ENCODE assay signal across 8 mouse cellular contexts in genomic region chr5:67756138-67756537, GRCm38 (mm10).
A peak's percentile ranks its signal among the peaks of the same experiment; 100 is the strongest.
DNase-seq lines count a peak whose midpoint lies in the region; ATAC-seq and TF ChIP-seq lines count a peak whose summit lies in the region.

No protein-coding gene starts in this region.

- TF ChIP-seq CTCF in gastrocnemius, adult 2 months (IDR thresholded peaks at IDR 0.05) = peak; percentile 80
- peak; percentile 65; the same call in 1 of the 2 replicates for TF ChIP-seq CTCF in embryonic fibroblast, embryonic 13.5 days (IDR thresholded peaks at IDR 0.05; ENCODE audit: borderline replicate concordance, insufficient read depth, low read length)
- peak; percentile 76 for TF ChIP-seq CTCF in lung, embryonic 14.5 days (IDR thresholded peaks at IDR 0.05; ENCODE audit: low read depth)

- no peak for ATAC-seq in lung, embryonic 14.5 days (ENCODE audit: insufficient read depth)

- no peak overlapping the region for H3K9ac ChIP-seq in lung, embryonic 14.5 days

- no peaks in the 10 kb centered on the region for H3K27me3 ChIP-seq in lung, embryonic 14.5 days (ENCODE audit: insufficient read depth, low read length)

- no peak overlapping the region for H3K4me3 ChIP-seq in gastrocnemius, adult 2 months
- no peak overlapping the region for H3K4me3 ChIP-seq in embryonic fibroblast, embryonic 13.5 days (ENCODE audit: insufficient read depth, low read length)
- H3K4me3 ChIP-seq in lung, embryonic 14.5 days (ENCODE audit: low read depth, low read length) = no peak overlapping the region

- TF ChIP-seq POLR2A in embryonic fibroblast, embryonic 13.5 days (IDR thresholded peaks at IDR 0.05; ENCODE audit: low read depth, low read length) = no peak

- no peak overlapping the region for H3K4me2 ChIP-seq in lung, embryonic 14.5 days

- 14% methylated on average over 6 of the region's 6 CpGs for WGBS in lung, embryonic 14.5 days

- H3K4me1 ChIP-seq in embryonic fibroblast, embryonic 13.5 days (ENCODE audit: control insufficient read depth, insufficient read depth, low read length) = no peaks in the 10 kb centered on the region
- no peaks in the 10 kb centered on the region for H3K4me1 ChIP-seq in lung, embryonic 14.5 days (ENCODE audit: insufficient read depth)

- intact Hi-C loops in gastrocnemius, adult 2 months (cut with DNase I) = loop anchor here (1.0 to 10.0 kb wide), 3 partner anchors 181 to 359 kb away; no protein-coding TSS in a partner anchor

- H3K27ac ChIP-seq in gastrocnemius, adult 2 months = no peak overlapping the region
- H3K27ac ChIP-seq in embryonic fibroblast, embryonic 13.5 days (ENCODE audit: insufficient read depth, low read length) = no peak overlapping the region
- H3K27ac ChIP-seq in lung, embryonic 14.5 days (ENCODE audit: low read depth) = no peak overlapping the region

- no peaks in the 10 kb centered on the region for H3K9me3 ChIP-seq in lung, embryonic 14.5 days (ENCODE audit: low read depth, low read length)

- peaks cover 4% of the 10 kb centered on the region; the same call in 1 of the 2 replicates for H3K36me3 ChIP-seq in lung, embryonic 14.5 days (ENCODE audit: insufficient read depth)

- no peak for DNase-seq in gastrocnemius, adult 2 months
- DNase-seq in gastrocnemius, adult 8-10 months (ENCODE audit: low spot score in 2 of 2) = no peak
- peak; percentile 21 for DNase-seq in ovary, postnatal 14 days (ENCODE audit: low spot score)
- DNase-seq in ovary, adult 18-20 months (ENCODE audit: low spot score) = no peak
- DNase-seq in brain, adult 2 months (ENCODE audit: low read depth, low spot score) = peak; percentile 71
- DNase-seq in lung, embryonic 14.5 days = peak; percentile 80
- peak; percentile 37 for DNase-seq in thymus, postnatal 14 days

Comparison
In these comparisons a context has a peak if more than half of its experiments do, and no peak if none do; other contexts are left out.
1. DNase-seq: peak in ovary, postnatal 14 days (single experiment), brain, adult 2 months (single experiment), lung, embryonic 14.5 days (single experiment) and thymus, postnatal 14 days (single experiment); none in gastrocnemius, adult 2 months (single experiment), gastrocnemius, adult 8-10 months (0 of 2) and ovary, adult 18-20 months (single experiment).
2. Peak in every context shown above with its lines, with median percentiles within 50 percentile points of each other: CTCF ChIP-seq.